In the genomic region with DNA sequence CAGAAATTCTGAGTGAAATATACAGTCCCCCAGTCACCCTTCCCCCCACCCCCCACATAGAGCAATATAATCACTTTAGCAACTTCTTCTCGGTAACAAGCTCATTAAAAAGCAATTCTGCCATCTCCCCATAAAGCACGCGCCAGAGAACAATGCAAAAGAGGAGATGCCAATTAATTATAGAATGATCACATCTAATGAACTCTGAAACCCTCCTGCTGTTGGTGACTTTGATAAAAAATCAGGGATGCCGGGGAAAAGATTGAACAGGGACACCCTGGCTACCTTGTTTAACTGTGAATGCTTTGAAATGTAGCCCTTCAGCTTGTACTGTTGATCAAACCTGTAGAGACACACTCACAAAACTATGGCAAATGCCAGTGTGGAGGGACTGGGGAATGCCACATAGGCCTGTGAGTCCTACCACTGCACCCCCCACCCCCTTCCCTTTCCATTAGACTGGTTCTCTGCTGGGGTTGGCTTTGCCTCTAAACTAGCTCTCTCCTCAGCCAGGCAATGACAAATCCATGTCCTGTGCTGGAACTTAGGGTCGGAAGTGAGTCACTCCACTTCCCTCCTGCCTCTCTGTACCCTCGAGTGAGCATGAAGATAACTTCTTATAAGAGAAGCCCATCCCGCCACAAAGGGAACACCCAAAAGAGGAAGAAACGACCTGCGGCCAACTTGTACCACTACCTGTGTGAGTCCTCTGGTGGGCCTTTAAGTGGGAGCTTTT, we compare ENCODE assay signal across 8 mouse cellular contexts. TPM values are rescaled to one million over a fixed set of nuclear protein-coding genes. Genes with fewer than 3 reads are reported as not detected.
DNase-seq lines count a peak whose midpoint lies in the region; ATAC-seq lines count a peak whose summit lies in the region.

No protein-coding gene starts in this region.

- WGBS in heart, embryonic 16.5 days: 74% methylated on average over 9 of the region's 9 CpGs
- WGBS in liver, embryonic 15.5 days (ENCODE audit: insufficient replicate concordance): 44% methylated on average over 9 of the region's 9 CpGs

- H3K27ac ChIP-seq in heart, embryonic 16.5 days (ENCODE audit: low read length): peak overlapping the region; percentile 49; the same call in 1 of the 2 replicates
- no peak overlapping the region for H3K27ac ChIP-seq in liver, embryonic 15.5 days (replicated peaks)

- intact Hi-C loops in gastrocnemius, postnatal 36 days (cut with DNase I): no loop called here

- H3K36me3 ChIP-seq in heart, embryonic 16.5 days (ENCODE audit: control insufficient read depth, insufficient read depth): peaks cover 15% of the 10 kb centered on the region; the same call in 1 of the 2 replicates
- 0 out of 2 replicates have a peak, but pooled peaks cover 6% of the 10 kb centered on the region for H3K36me3 ChIP-seq in liver, embryonic 15.5 days (replicated peaks)

- H3K4me3 ChIP-seq in heart, embryonic 16.5 days (ENCODE audit: low read length): no peak overlapping the region
- H3K4me3 ChIP-seq in liver, embryonic 15.5 days (replicated peaks): no peak overlapping the region

- ATAC-seq in heart, embryonic 16.5 days (replicated peaks; ENCODE audit: extremely low read depth, insufficient read depth, low FRiP score): 0 out of 2 replicates have a peak, but pooled peaks have one; percentile 37
- ATAC-seq in liver, embryonic 15.5 days (ENCODE audit: insufficient read depth): peak; percentile 40

- no peaks in the 10 kb centered on the region for H3K9me3 ChIP-seq in heart, embryonic 16.5 days (replicated peaks; ENCODE audit: control insufficient read depth, low read length)
- H3K9me3 ChIP-seq in liver, embryonic 15.5 days (replicated peaks): no peaks in the 10 kb centered on the region

- H3K4me1 ChIP-seq in heart, embryonic 16.5 days (ENCODE audit: control insufficient read depth, insufficient read depth, low read length): peaks cover 12% of the 10 kb centered on the region
- peaks cover 27% of the 10 kb centered on the region for H3K4me1 ChIP-seq in liver, embryonic 15.5 days (replicated peaks)

- H3K4me2 ChIP-seq in heart, embryonic 16.5 days (ENCODE audit: low read depth, low read length): no peak overlapping the region
- peak overlapping the region; percentile 41 for H3K4me2 ChIP-seq in liver, embryonic 15.5 days

- H3K27me3 ChIP-seq in heart, embryonic 16.5 days (ENCODE audit: control insufficient read depth, insufficient read depth, low read length): no peaks in the 10 kb centered on the region
- no peaks in the 10 kb centered on the region for H3K27me3 ChIP-seq in liver, embryonic 15.5 days

- no peak overlapping the region for H3K9ac ChIP-seq in heart, embryonic 16.5 days (ENCODE audit: low read length)
- no peak overlapping the region for H3K9ac ChIP-seq in liver, embryonic 15.5 days

- peak; percentile 12 for DNase-seq in gastrocnemius, adult 18-20 months (ENCODE audit: low spot score)
- DNase-seq in gastrocnemius, postnatal 36 days: no peak
- peak; percentile 19 for DNase-seq in T-cell, adult 2 months (ENCODE audit: low spot score)
- DNase-seq in left cerebral cortex, adult 8-10 months (ENCODE audit: low spot score in 2 of 2): no peak
- DNase-seq in frontal cortex, adult 2 months (ENCODE audit: extremely low spot score in 1 of 2, low spot score in 1 of 2): no peak
- no peak for DNase-seq in testis, postnatal 10 days (ENCODE audit: low spot score)

RNA-seq across cellular contexts. Expression of gene Klf7, which starts 43.9 kb away (rescaled TPM):
- total RNA-seq in gastrocnemius, adult 18-20 months (2021): 1 to 10 TPM; 5.8 to 8.1 TPM
- total RNA-seq in gastrocnemius, postnatal 36 days (2021): 1 to 10 TPM; 6.7 to 7.2 TPM
- 16.3 and 18.0 TPM in 2 replicates for polyA plus RNA-seq in heart, embryonic 16.5 days (2015; fragmentation: Nextera tagmentation; extraction: Ambion mirVana)
- polyA plus RNA-seq in liver, embryonic 15.5 days (2015; fragmentation: Nextera tagmentation; extraction: Ambion mirVana): 6.2 TPM in 2 replicates
- 10 to 100 TPM; 38.9 to 48.5 (median 42.0) TPM for total RNA-seq in left cerebral cortex, adult 8-10 months (2022)
- 18.2 and 19.2 TPM in 2 replicates for polyA plus RNA-seq in frontal cortex, adult 2 months (2012; rRNA removed)

Comparison
In these comparisons a context has a peak if more than half of its experiments do, and no peak if none do; other contexts are left out.
1. DNase-seq: peak in gastrocnemius, adult 18-20 months (single experiment) and T-cell, adult 2 months (single experiment); none in gastrocnemius, postnatal 36 days (0 of 2), left cerebral cortex, adult 8-10 months (0 of 2), frontal cortex, adult 2 months (0 of 2) and testis, postnatal 10 days (single experiment).
2. RNA of gene Klf7, which starts 43.9 kb away (total RNA-seq): 38.9 to 48.5 TPM in left cerebral cortex, adult 8-10 months; 5.8 to 8.1 TPM in gastrocnemius, adult 18-20 months and 6.7 to 7.2 TPM in gastrocnemius, postnatal 36 days; every median in the first group is over 4 times any median in the second.